Mouse (Mus musculus) megakaryocyte-erythroid progenitor cell, adult 5-6 weeks (primary cell): ENCODE measurements around the gene Eif3k. TPM values are rescaled to one million over a fixed set of nuclear protein-coding genes. Genes with fewer than 3 reads are reported as not detected.
A peak's percentile ranks its signal among the peaks of the same experiment; 100 is the strongest.

Source experiments
- ATAC-seq: replicated peaks from 2 replicates; pipeline ENCODE4 v1.8.0; 2016; ENCODE audit warnings: mild to moderate bottlenecking, inconsistent platforms; ENCODE audit not compliant: severe bottlenecking, poor library complexity, low FRiP score, low TSS enrichment
- total RNA-seq, 2 experiments: library from RNA; stranded (forward) in 1 of 2; stranded (reverse) in 1 of 2; fragments of 200-1000, 215-1000 nt in 1 of 2; fragments of >200 nt in 1 of 2; fragmentation: Nextera tagmentation in 1 of 2; gene quantifications; 2 replicates each; pipeline ENCODE4 v1.2.3; 2014 to 2017

Eif3k gene
- total RNA-seq (2014; fragmentation: Nextera tagmentation) (499 and 586 TPM in 2 replicates), total RNA-seq (2017) (360 and 454 TPM in 2 replicates)

DNA sequence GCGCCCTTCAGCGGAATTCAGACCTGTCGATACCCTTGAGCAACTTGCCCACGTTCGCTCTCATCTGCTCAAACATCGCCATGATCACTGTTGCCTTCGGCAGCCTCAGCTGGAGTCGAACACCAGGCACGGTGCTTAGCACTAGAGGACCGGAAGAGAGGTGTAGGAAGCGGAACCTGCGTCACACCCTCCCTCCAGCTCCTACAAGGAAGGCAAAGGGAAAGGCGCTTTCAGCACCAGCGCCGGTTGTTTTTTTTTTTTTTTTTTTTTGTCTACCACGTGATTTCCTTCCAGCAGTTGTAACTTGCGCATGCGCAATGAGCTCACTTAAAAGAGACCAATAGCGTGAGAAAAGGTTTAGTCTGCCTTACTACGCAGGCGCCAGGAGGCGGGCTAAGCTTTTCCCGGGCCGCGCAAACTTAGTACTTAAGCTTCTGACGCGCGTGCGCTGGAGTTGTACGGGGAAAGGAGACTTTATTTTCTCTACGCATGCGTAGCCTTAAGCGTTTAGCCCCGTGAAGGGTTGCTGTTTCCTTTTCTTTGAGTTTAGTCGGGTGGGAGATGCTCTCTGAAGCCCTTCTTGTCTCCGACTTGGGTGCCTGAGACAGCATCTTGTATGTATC, at the start of gene Eif3k, which contains the start of gene Map4k1:
Gene Eif3k, minus strand, starts transcription at position 214 of the 623 bp plus-strand sequence.
Gene Map4k1, plus strand, starts transcription at position 400 of the 623 bp plus-strand sequence.
- peak; percentile 93 for ATAC-seq

DNA sequence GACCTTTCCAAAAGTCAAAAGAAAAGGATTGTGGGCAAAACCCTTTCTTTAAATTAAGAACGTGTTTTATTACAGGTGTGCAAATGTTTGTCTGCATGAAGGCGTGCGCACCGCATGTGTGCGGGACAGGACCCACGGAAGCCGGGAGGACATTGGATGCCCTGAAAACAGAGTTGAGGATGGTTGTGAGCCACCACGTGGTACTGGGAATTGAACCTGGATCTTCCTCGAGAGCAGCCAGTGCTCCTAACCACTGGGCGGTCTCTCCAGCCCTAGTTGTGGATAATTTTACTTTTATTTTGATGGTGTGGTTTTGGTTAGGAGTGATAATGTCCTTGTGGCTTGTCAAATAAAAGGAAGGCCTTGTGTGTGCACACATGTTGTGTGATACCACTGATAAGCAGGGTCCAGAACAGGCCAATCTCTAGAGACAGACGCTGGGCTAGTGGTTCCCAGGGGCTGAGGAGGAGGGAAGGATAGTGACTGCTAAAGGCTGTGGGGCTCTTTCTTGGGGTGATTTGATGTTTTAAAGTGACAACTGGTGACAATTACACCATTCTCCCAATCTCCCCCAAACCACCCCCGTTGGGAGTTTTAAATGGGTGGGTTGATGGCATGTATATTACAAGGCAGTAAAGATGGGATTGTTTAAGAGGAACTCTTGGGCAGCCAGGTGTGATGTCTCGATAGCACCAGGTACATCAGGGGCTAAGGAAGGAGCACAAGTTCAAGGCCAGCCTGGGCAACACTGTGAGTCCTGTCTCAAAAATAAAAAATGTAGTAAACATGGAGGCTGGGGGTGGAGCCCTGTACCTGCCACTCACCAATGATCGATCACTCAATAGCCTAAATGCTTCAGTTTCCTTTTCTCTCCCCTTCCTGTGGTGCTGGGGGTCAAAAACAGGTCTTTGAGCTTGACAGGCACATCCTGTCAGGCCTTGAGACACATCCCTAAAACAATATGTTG, 48.3 kb upstream of the Eif3k start:
- peak; percentile 98 for ATAC-seq

DNA sequence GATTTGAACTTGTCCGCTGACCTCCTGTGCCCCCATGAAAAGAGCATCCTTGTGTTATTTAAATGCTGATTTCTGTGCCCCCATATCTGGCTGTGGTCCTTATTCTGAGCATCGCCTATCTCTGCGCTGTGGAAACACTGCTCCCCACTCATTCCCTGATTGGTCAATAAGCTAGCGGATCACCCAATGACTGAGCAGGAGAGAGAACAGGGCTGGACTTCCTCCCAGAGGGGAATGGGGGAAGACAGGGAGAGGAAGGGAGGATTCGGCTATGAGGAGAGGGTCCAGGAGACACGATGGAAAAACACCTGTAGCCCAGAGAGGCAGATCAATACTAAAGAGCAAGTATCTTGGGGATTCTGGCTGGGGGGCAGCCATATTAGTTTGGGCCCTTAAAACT, 47.1 kb upstream of the Eif3k start:
- ATAC-seq, result no peak

DNA sequence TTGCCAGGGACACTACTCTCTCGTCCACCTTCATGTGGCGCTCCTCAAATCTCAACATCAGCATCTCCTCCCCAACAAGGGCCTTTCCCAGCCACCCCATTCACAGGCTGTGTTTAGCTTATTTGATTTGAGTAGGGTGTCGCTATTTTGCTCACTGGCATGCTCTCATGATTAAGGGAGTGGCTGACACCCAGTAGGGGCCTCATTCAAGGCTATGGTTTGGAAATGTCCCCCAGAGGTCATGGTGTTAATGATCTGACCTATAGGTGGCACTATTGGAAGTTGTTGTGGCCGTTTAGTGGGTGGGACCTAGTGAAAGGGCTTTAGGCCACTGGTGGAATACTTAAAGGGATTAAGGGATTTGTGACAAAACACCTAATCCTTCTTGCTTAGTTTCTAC, 45.1 kb upstream of the Eif3k start:
- ATAC-seq, result no peak

DNA sequence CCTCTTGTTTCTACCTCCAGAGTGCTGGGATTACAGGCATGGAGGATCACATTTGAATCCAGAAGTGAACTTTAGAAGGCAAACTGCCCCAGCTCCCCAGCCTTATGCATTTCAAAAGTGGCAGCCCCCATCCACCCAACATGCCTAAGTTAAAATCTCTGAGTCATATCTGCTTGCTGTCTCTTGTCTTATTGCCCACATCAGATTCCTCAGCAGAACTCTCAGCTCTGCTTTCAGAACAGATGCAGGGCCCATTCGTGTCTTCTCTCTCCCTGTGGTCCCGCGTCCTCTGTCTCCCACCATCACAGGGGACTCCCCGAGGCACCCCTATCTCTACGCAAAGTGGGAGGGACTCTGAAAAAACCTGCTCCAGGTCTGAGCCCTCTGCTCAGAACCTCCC, 44.5 kb upstream of the Eif3k start:
- ATAC-seq, result no peak

DNA sequence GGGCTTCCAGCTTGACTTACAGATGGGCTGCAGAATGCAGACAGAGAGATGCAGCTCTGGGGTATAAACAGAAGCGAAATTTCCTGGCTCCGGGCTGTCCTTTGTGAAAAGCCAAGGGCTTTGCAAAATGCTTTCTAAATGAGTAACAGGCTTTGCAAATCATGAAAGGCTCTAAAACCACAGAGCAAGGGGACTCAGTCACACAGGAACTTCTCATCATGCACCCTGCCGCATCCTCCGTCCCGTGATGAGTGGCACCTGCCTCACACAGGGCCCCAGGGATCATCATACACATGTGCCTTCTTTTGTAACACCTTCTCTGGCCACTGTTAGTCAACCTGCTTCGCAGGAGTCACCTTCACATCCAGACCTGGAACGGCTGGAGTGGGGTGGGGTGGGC, 43.9 kb upstream of the Eif3k start:
- ATAC-seq, result no peak

DNA sequence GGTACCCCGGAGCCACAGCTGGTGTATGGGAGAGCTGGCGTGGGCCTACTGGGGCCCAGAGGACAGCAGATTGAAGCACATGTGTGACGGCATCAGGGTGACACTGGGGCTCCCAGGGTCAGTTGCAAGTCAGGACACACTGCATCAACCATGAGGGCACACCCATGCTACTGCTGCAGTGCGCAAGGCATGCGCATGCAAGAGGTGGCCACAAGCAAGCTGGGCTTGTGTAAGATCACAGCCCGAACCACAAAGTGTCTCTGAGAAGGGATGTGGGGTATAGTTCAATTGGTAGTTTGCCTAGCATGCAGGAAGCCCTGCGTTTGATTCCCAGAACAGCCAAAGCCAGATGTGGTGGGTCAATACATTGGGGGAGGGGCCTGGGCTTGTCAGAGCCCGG, 41.9 kb upstream of the Eif3k start:
- no peak for ATAC-seq

DNA sequence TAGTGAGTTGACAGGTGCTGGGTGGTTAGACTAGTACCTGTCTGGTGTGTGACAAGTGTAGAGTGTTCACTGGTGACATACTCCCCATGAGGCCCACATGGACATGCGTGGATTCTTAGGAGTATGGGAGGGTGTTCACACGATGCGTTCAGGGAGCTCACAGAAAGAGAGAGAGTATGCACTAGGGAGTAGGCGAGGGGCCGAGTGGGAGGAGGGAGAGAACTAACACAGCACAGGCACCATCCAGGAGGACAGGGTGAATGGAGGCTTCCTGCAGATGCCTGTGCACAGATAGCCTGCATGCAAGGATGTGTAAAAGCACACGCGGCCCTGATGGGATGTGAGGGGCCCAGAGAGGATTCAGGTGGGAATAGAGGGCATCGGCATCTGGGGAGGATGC, 40.8 kb upstream of the Eif3k start:
- ATAC-seq, result no peak

DNA sequence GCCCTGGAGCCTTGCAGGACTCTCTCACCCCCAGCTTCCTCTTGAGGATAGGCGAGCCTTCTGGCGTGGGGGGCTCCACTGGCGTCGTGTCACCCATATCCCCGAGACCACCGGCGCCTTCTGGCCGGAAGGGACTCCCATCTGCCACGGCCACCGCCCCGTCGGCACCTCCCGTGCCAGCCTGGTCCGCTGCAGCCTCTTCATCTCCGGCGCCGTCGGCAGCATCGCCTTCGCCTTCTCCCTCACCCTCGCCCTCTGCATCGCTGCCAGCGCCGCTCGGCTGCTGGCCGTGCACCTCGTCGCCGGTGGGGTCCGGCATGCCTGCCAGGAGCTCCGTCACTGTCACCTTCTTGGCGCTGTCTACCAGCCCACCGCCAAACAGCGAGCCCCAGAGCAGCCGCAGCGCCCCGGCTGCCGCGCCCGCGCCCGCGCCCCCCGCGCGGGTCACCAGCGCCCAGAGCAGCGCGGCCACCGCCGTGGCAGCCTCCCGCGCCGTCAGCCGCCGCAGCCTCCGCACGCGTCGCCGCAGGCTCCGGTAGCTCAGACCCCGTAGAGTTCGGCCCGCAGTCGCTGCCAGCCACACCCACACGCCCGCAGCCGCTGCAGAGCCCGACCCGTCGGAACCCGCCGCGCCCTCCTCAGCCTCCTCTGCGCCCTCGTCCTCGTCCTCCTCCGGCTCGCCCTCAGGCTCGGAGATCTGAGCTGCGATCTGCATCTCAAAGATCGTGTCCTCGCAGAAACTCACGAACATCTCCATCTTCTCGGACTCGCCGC, 38.0 kb upstream of the Eif3k start:
- no peak for ATAC-seq

DNA sequence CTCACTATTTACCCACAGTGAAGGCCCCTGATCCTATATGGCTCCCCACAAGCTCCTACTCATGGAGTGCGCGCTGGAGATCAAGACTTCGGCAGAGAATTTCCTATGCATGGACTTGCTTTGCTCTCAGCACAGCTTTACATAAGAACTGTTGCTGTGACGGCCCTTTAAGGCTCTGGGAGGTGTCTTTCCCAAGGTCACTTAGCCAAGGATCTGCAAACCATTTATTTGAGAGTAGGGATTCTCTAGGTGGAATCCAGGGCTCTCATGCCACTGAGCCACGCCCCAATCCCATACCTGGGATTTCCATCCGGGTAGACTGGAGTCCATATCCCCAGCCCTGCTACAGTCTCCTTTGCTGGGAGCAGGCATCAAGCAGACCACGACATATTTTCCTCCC, 35.6 kb upstream of the Eif3k start:
- ATAC-seq, result no peak

DNA sequence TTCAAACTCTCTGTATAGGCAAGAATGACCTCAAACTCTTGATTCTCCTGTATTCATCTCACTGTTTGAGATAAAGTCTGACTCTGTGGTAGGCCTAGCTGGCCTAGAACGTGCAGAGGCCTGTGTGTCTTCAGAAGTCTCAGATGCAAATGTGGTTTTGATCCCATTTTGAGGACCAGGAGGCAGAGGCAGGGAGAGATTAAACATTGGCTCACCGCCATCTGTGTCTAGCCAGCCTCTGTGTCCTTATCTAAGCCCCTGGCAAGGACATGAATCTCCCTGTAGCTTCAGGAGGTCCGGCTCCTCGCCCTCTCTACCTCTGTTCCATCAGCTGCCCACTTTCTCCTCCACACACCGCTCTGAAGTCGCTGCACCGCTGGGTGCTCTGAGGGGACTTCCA, 34.8 kb upstream of the Eif3k start:
- ATAC-seq, result peak; percentile 69

DNA sequence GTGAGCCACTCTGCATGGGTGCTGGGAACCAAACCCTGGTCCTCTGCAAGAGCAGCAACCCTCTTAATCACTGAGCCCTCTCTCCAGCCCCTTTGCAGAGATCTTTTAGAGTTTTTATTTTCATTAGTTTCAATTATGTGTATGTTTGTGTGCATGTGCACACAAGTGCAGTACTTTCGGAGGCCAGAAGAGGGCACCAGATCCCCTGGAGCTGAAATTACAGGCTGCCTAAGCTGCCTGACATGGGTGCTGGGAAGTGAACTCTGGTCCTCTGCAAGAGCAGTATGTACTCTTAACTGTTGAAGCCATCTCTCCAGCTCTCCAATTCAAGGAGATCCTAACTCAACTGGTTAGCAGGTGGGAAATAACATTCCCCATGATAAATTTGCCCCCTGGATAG, 33.3 kb upstream of the Eif3k start:
- no peak for ATAC-seq

DNA sequence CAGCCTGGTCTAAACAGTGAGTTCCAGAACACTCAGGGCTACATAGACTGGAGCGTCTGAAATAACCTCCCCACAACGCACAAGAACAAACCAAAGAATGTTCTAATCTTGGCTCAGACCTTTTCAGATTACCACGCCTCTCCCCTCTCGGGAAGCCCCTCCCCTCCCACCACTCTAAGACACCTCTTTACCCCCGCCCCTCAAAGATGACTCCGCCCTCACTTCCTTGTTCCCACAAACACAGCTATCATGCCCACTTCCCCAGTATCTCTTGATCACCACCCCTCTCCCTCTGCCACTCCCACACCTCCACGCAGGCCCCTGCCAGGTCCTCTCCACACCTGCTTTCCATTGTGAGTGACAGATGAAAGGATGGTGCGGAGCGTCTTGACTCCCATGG, 27.1 kb upstream of the Eif3k start:
- peak; percentile 39; the same call in 1 of the 2 replicates for ATAC-seq

DNA sequence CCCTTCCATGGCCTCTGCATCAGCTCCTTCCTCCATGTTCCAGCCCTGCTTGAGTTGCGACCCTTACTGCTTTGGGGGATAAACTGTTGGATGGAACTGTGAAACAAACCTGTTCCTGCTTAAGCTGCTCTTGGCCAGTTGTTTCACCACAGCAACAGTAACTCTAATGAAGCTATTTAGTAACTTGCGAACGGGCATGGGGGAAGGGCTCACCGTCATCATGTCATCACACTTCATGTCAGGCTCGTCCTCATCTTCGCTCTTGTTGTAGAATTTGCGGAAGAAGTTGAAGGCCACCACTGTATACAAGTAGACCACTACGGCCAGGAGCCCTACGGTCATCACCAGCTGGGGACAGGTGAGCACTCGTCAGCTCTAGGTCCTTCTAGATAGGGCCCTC, 26.5 kb upstream of the Eif3k start:
- ATAC-seq, result no peak

DNA sequence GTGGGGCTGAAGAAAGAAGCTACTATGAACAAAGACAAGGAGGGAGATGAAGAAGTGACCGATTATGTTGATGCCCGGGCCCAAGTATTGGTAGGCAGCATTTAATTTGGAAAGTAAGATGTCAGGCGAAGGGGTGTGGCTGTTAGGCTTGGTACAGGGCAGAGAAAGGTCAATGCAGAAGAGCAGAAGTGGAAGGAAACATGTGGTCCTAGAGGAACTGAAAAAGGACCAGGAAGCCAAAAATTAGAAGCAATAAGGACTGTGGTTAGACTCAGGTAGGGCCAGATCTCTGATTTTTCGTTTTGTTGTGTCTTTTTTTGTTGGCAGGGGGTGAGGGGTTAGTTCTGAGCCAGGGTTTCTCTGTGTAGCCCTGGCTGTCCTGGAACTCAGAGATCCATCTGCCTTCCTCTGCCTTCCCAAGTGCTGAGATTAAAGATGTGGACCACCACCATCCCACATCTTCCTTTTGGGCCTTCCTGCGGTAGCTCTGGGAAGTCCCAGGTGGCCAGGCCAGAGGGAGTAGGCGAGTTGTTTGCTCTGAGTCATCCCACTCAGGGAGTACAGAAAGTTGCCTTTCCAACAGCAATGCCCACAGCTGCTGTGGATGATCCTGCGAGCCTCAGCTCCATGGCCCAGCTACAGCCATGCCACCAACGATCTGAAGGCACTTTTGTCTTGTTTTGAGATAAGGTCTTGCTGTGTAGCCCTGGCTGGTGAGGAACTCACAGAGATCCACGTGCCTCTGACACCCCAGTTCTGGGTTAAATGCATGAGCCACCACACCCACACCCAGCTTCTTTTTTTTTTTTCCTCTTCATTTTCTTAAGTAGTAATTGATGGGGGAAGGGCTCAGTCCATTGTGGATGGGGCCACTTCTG, 25.8 kb upstream of the Eif3k start:
- ATAC-seq, result 0 out of 2 replicates have a peak, but pooled peaks have one; percentile 20

DNA sequence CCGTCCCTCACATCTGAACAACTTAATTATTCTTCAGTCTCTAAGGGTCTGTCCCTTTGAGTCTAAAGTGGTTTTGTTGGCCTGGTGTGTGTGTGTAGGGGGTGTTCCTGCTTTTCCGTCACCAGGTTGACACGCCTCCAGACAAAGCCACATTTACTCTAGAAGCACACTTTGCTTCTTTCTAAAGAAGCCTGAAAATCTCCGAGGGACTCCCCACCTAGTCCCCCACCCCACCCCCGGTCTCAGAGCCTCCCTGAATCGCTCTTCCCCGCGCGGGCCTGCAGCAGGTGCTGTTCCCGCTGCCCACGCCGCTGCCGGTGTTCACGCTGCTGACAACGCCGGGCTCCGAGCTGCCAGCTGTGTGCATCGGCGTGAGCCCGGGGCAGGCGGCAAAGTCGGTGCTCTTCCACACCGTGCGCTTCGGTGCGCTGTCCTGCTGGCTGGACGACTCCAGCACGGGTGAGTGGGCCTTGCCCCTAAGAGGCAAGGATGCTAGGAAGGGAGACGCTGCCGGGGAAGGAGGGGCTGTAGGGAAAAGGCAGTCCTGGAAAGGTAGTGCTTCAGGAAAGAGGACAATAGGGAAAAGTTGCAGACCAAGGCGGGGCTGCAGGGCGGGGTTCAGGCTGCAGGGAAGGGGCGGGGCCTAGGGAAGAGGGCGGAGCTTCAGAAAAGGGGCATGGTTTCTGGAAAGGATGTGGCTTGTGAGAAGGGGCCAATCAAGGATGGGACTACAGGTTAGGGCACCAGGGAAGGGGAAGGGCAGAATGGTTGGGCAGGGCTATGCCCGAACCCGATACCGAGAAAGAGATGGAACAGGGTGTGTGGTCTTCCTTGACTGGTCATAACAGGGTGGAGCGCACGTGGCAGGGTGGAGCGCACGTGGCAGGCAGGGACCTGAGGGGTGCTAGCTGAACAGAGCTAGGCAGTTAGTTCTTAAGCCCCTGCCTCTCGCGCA, 19.3 kb upstream of the Eif3k start:
- ATAC-seq, result peak; percentile 92

DNA sequence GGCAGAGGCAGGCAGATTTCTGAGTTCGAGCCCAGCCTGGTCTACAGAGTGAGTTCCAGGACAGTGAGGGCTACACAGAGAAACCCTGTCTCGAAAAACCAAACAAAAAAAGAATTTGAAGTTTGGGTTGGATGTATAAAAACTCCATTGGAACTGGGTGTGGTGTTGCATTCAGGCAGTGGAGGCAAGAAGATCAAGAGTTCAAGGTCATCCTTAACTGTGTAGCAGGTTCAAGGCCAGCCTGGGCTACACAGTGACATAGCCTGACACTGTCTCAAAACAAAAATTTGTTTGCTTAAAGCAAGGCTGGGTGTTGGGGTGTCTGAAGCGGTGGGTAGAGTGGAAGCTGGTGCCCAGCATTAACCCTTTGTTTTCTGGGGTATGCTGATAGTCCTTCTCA, 11.7 kb upstream of the Eif3k start:
- no peak for ATAC-seq

DNA sequence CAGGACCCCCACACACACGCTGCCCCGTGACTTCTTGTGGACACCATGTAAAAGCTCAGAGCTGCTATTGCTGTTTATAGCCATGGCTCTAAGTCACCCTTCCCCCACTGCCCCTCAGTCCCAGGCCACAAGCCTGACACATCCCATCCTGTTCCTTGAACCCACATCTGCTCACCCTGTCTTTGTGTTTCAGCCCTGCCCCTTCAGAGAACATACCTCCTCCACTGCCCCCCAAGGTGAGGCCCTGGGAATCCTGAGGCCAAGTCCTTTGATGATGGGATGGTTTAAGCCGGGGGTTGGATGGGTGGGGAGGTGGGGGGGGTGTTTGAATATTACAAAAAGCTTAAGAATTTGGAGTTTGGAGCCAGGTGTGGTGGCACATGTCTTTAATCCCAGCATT, 11.3 kb upstream of the Eif3k start:
- ATAC-seq, result no peak
